Mouse (Mus musculus) naive thymus-derived CD4-positive, alpha-beta T cell, adult 5 months (primary cell): ENCODE results near the gene Fopnl. TPM values are rescaled to one million over a fixed set of nuclear protein-coding genes. Genes with fewer than 3 reads are reported as not detected.

ENCODE experiments used
- polyA plus RNA-seq: library from polyadenylated mRNA; unstranded; fragments of 100-300 nt; shearing (Covaris generic); gene quantifications from one replicate; pipeline ENCODE4 v1.2.1, GENCODE M21; 2017

Fopnl gene
- polyA plus RNA-seq = 81.3 TPM

GRCm38 (mm10) chr16:14316884-14317876 lies at the start of gene Fopnl:
Gene Fopnl (minus strand): TSS chr16:14317405.

GRCm38 (mm10) chr16:14361362-14362098 lies 44.3 kb upstream of the Fopnl start, which contains the start of gene Abcc1:
Gene Abcc1 (plus strand): TSS chr16:14361558.

GRCm38 (mm10) chr16:14291223-14291622 lies 26.0 kb downstream of the Fopnl start, which contains the start of gene Myh11:
Gene Myh11 (minus strand): TSS chr16:14291372.

Other genes starting within 250 kb of the Fopnl start
- gene Nde1, start 154.1 kb downstream of the Fopnl start, polyA plus RNA-seq = 48.3 TPM
- 7.0 TPM for gene Marf1, start 154.1 kb downstream of the Fopnl start, polyA plus RNA-seq
- gene Myh11, start 26.0 kb downstream of the Fopnl start, polyA plus RNA-seq = not detected
- 31.6 TPM for gene Abcc1, start 44.2 kb upstream of the Fopnl start, polyA plus RNA-seq
- gene A630010A05Rik, start 244.9 kb upstream of the Fopnl start, polyA plus RNA-seq = not detected